Mouse (Mus musculus): ENCODE data around the gene Pex14. TPM values are rescaled to one million over a fixed set of nuclear protein-coding genes. Genes with fewer than 3 reads are reported as not detected.

The Pex14 gene
- polyA plus RNA-seq, 1 experiment from 2014 or later = 21.4 TPM

- H3K79me2 ChIP-seq (ENCODE audit: inconsistent target) = peaks cover 80% of the 10 kb centered on the region; the same call in 1 of the 2 replicates
- H3K4me3 ChIP-seq (ENCODE audit: inconsistent target) = no peak overlapping the region
- no peaks in the 10 kb centered on the region for H3K36me3 ChIP-seq (ENCODE audit: inconsistent target)
- WGBS (ENCODE audit: missing documents) = 94% methylated on average over 8 of the region's 8 CpGs
- no peak overlapping the region for H3K27ac ChIP-seq
Observed at GRCm38 (mm10) chr4:149080111-149080510, 19.6 kb downstream of the Pex14 start.

GRCm38 (mm10) chr4:149079629-149080028 is 20.0 kb downstream of the Pex14 start:
- Histone ChIP-seq H3K36me3 (ENCODE audit: inconsistent target) (peaks cover 3% of the 10 kb centered on the region; the same call in 1 of the 2 replicates), H3K4me3 (ENCODE audit: inconsistent target) (no peak overlapping the region), H3K27ac (no peak overlapping the region), H3K79me2 (ENCODE audit: inconsistent target) (peaks cover 75% of the 10 kb centered on the region; the same call in 1 of the 2 replicates)
- WGBS (ENCODE audit: missing documents) = 89% methylated on average over 6 of the region's 6 CpGs

DNA sequence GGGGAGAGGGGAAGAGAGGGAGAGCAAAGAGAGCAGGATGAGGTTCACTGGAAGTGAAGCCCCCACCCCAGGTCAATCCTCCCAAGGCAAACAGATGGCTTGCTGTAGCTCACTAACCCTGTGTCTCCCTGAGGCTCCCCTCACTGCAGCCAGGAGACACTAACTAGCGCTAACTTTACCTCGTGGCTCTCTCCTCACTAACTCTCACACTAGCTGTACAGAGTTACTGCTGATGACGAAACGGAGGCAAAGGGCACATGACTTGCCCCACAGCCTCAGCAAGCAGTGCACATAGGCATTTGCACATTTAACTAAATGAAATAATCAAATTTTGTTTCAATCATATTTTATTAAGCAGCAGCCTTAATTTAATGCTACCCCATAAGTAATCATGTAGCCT is 21.4 kb downstream of the Pex14 start:
- Histone ChIP-seq H3K79me2 (ENCODE audit: inconsistent target) (peaks cover 62% of the 10 kb centered on the region; the same call in 1 of the 2 replicates), H3K27ac (no peak overlapping the region), H3K4me3 (ENCODE audit: inconsistent target) (no peak overlapping the region), H3K36me3 (ENCODE audit: inconsistent target) (peaks cover 7% of the 10 kb centered on the region; the same call in 1 of the 2 replicates)
- 72% methylated on average over 4 of the region's 4 CpGs for WGBS (ENCODE audit: missing documents)

DNA sequence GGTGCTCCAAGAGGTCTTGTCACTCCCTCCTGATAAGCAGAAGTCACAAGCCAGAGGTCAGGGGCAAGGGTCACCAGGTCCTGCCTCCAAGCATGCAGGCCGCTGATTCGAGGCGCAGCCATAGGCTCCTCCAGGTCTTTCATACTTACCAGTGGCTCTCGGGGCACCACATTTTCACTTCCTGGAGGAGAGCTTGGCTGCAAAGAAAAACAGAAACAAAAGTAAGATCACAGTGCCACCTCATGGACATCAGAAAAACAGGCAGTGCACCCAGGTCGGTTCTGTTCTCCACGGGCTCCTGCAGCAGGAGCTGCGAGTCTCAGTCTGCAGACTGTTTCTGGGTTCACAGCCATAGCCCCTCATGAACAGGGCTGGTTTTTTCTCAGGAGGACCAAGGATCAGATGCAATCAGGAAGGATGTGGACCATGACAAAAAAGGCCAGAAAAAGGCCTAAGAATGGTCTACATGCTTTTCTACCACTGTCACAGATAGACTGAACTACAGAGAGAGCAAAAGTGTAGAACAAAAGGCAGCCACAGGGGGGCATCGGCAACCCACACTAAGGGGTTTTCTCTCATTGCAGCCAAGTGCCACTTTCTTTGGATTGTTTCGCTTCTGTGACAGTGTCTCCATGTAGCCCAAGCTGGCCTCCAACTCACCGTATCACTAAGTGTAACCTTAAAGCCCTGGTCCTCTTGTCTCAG is 23.7 kb downstream of the Pex14 start:
- H3K4me3 ChIP-seq (ENCODE audit: inconsistent target) = no peak overlapping the region
- H3K79me2 ChIP-seq (ENCODE audit: inconsistent target) = peaks cover 39% of the 10 kb centered on the region; the same call in 1 of the 2 replicates
- H3K27ac ChIP-seq = no peak overlapping the region
- H3K36me3 ChIP-seq (ENCODE audit: inconsistent target) = peaks cover 7% of the 10 kb centered on the region; the same call in 1 of the 2 replicates
- WGBS (ENCODE audit: missing documents) = 17% methylated on average over 10 of the region's 10 CpGs

DNA sequence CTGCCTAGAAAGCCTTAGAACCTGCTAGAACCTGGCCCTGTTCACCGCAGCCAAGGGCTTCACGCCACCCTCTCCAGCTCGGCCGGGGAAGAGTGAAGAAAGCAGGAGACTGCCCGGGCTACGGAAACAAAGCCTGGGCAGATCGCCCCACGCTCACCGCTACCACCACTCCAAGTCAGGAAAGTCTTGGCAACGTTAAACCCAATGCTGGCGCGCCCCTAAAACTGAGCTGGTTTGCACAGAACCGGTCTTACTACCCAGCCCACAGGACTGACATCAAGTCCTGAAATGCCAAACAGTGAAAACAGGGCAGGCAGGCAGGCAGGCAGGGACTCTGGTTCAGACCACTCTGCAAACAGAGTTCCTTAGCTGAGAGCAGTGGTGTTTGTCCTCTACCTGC is 24.6 kb downstream of the Pex14 start:
- Histone ChIP-seq H3K36me3 (ENCODE audit: inconsistent target) (peaks cover 7% of the 10 kb centered on the region; the same call in 1 of the 2 replicates), H3K79me2 (ENCODE audit: inconsistent target) (peaks cover 30% of the 10 kb centered on the region; the same call in 1 of the 2 replicates), H3K4me3 (ENCODE audit: inconsistent target) (no peak overlapping the region), H3K27ac (no peak overlapping the region)
- WGBS (ENCODE audit: missing documents) = 94% methylated on average over 13 of the region's 13 CpGs

GRCm38 (mm10) chr4:149066672-149067551 is 32.8 kb downstream of the Pex14 start:
- 90% methylated on average over 20 of the region's 22 CpGs for WGBS (ENCODE audit: missing documents)
- H3K4me3 ChIP-seq (ENCODE audit: inconsistent target) = no peak overlapping the region
- H3K36me3 ChIP-seq (ENCODE audit: inconsistent target) = no peaks in the 10 kb centered on the region
- H3K79me2 ChIP-seq (ENCODE audit: inconsistent target) = peaks cover 6% of the 10 kb centered on the region; the same call in 1 of the 2 replicates
- H3K27ac ChIP-seq = no peak overlapping the region

GRCm38 (mm10) chr4:149064061-149064854 is 35.4 kb downstream of the Pex14 start:
- Histone ChIP-seq H3K36me3 (ENCODE audit: inconsistent target) (no peaks in the 10 kb centered on the region), H3K27ac (no peak overlapping the region), H3K4me3 (ENCODE audit: inconsistent target) (no peak overlapping the region), H3K79me2 (ENCODE audit: inconsistent target) (peaks cover 31% of the 10 kb centered on the region; the same call in 1 of the 2 replicates)
- WGBS (ENCODE audit: missing documents) = 84% methylated on average over 23 of the region's 23 CpGs

- H3K36me3 ChIP-seq (ENCODE audit: inconsistent target) = no peaks in the 10 kb centered on the region
- 94% methylated on average over 21 of the region's 21 CpGs for WGBS (ENCODE audit: missing documents)
- no peak overlapping the region for H3K27ac ChIP-seq
- H3K4me3 ChIP-seq (ENCODE audit: inconsistent target) = no peak overlapping the region
- H3K79me2 ChIP-seq (ENCODE audit: inconsistent target) = peaks cover 47% of the 10 kb centered on the region; the same call in 1 of the 2 replicates
Observed at GRCm38 (mm10) chr4:149062406-149063318, 37.0 kb downstream of the Pex14 start.

- no peaks in the 10 kb centered on the region for H3K36me3 ChIP-seq (ENCODE audit: inconsistent target)
- no peak overlapping the region for H3K4me3 ChIP-seq (ENCODE audit: inconsistent target)
- H3K79me2 ChIP-seq (ENCODE audit: inconsistent target) = peaks cover 55% of the 10 kb centered on the region; the same call in 1 of the 2 replicates
- 91% methylated on average over 11 of the region's 13 CpGs for WGBS (ENCODE audit: missing documents)
- H3K27ac ChIP-seq = no peak overlapping the region
Observed at GRCm38 (mm10) chr4:149061432-149061718, 38.3 kb downstream of the Pex14 start.

GRCm38 (mm10) chr4:149060621-149061431 is 38.9 kb downstream of the Pex14 start:
- H3K27ac ChIP-seq = no peak overlapping the region
- peaks cover 55% of the 10 kb centered on the region; the same call in 1 of the 2 replicates for H3K79me2 ChIP-seq (ENCODE audit: inconsistent target)
- H3K4me3 ChIP-seq (ENCODE audit: inconsistent target) = no peak overlapping the region
- H3K36me3 ChIP-seq (ENCODE audit: inconsistent target) = no peaks in the 10 kb centered on the region
- WGBS (ENCODE audit: missing documents) = 85% methylated on average over 14 of the region's 14 CpGs

DNA sequence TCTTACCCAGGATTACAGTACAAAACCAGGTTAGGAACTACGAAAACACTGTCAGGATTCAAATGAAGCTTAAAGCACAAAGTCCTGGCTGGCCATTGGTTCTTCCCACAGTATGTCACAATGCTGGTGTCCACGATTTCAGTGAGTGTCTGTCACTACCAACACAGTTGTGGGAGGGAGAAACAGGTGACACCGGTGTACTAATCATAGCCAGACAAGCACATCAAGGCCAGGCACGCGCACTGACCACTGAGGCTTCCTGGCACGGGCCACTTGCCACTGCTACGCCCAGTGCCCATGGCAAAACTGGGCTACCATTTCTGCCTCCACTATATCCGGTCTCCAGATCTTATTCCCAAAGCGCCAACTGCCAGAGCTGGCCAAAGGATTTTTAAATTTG is 40.0 kb downstream of the Pex14 start:
- WGBS (ENCODE audit: missing documents) = 87% methylated on average over 9 of the region's 9 CpGs
- Histone ChIP-seq H3K79me2 (ENCODE audit: inconsistent target) (peaks cover 55% of the 10 kb centered on the region; the same call in 1 of the 2 replicates), H3K27ac (no peak overlapping the region), H3K36me3 (ENCODE audit: inconsistent target) (no peaks in the 10 kb centered on the region), H3K4me3 (ENCODE audit: inconsistent target) (no peak overlapping the region)

- Histone ChIP-seq H3K79me2 (ENCODE audit: inconsistent target) (peaks cover 55% of the 10 kb centered on the region; the same call in 1 of the 2 replicates), H3K36me3 (ENCODE audit: inconsistent target) (no peaks in the 10 kb centered on the region), H3K27ac (no peak overlapping the region), H3K4me3 (ENCODE audit: inconsistent target) (no peak overlapping the region)
- WGBS (ENCODE audit: missing documents) = 96% methylated on average over 7 of the region's 7 CpGs
Observed at GRCm38 (mm10) chr4:149058298-149058697, 41.4 kb downstream of the Pex14 start.

DNA sequence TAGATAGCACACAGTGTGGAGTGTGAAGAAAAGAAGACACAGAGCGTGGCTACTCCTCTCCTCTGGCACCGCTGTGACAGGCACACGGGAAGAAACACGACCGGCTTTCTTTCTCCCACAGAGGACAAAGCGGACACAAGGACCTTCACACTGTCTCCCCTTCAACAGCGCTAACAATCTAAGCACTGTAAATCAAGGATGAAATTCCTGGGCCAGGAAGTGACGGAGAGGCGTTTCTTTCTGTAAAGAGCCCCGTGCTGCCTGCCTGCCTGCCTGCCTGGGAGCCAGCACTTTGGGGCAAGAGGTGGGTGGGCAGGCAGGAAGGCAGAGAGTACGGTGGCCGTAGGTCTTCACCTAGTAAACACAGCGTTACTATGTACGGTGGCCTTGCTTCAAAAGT is 42.2 kb downstream of the Pex14 start:
- H3K79me2 ChIP-seq (ENCODE audit: inconsistent target) = peaks cover 54% of the 10 kb centered on the region; the same call in 1 of the 2 replicates
- H3K4me3 ChIP-seq (ENCODE audit: inconsistent target) = no peak overlapping the region
- H3K36me3 ChIP-seq (ENCODE audit: inconsistent target) = no peaks in the 10 kb centered on the region
- 89% methylated on average over 14 of the region's 14 CpGs for WGBS (ENCODE audit: missing documents)
- no peak overlapping the region for H3K27ac ChIP-seq
